Mouse (Mus musculus) mouse trophoblast stem cell (cell line): ENCODE measurements around the gene Ifi27.
"Not testable (repeated sequence)": the region's sequence is repeated elsewhere in the genome, so short reads cannot be mapped to it uniquely, and the experiment has no call there.

ENCODE experiments used
- in situ Hi-C, 2 experiments: fragments of 300-500 bp; cut with MseI, MboI; formaldehyde crosslinking; loops; 2 replicates in 1 of 2; 3 replicates in 1 of 2; pipeline ENCODE4 v1.15.1; 2025

The Ifi27 gene

DNA sequence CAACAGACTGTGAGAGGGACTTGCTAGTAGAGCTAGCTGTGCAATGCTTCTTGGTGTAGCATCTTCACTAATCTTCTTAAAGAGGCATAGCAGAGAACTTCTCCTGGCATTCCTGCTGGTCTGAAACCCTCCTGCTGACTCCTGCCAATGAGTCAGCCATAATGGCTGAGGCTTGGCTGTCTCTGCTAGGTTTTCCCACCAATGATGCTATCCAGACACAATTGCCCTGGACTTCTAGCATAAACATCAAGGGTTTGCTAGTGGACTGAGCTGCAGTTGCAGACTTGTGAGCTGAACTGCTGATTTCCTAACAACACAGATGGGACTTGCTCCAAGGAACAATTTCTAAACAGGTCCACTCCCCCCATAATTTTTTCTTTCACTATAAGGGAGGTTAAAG, 19.4 kb downstream of the Ifi27 start:
- in situ Hi-C loops = no loop called here

DNA sequence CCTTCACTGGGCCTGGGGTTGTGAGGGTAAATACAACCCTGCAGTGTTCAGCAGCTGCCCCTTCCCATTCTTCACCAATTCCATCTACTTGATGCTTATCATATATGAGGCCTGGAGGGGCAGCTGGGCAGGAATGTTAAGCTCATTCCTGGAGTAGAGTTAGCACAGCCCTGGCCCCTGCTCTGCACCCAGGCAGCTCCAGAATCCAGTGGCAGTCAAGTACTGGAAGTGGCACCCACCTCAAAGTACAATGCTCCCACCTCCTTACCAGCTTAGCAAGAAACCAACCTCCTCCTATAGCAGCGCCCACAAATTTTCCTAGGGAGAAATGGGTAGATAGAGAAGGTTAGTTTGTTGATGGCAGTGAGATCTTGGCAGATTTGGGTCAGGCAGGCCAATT, 22.7 kb downstream of the Ifi27 start:
- in situ Hi-C loops = not testable (repeated sequence)

DNA sequence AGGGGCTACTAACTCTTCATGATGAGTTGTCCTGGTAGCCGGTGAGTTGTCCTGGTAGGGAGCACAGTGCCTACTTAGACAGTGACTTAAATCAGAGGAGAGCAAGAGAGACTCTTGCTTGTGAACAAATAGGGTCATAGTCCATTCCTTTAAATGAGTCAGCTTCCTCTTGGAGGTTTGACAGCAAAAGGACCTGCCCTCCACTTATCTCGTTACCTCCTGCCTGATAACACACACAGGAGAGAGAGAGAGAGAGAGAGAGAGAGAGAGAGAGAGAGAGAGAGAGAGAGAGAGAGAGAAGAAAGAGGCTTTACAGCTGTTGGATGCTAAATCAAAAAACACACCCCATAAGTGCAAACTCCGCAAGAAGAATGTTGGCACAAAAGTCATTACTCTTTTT, 23.1 kb downstream of the Ifi27 start, which contains the start of gene Ifi27l2b:
Gene Ifi27l2b (minus strand): TSS at position 84 of the 400 bp plus-strand sequence.
- in situ Hi-C loops = no loop called here

DNA sequence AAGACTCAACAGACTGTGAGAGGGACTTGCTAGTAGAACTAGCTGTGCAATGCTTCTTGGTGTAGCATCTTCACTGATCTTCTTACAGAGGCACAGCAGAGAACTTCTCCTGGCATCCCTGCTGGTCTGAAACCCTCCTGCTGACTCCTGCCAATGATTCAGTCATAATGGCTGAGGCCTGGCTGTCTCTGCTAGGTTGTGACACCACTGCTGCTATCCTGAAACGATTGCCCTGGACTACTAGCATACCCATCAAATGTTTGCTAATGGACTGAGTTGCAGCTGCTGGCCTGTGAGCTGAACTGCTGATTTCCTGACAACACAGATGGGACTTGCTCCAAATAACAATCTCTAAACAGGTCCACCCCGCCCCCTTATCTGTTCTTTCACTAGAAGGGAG, 40.5 kb downstream of the Ifi27 start:
- in situ Hi-C loops = no loop called here

DNA sequence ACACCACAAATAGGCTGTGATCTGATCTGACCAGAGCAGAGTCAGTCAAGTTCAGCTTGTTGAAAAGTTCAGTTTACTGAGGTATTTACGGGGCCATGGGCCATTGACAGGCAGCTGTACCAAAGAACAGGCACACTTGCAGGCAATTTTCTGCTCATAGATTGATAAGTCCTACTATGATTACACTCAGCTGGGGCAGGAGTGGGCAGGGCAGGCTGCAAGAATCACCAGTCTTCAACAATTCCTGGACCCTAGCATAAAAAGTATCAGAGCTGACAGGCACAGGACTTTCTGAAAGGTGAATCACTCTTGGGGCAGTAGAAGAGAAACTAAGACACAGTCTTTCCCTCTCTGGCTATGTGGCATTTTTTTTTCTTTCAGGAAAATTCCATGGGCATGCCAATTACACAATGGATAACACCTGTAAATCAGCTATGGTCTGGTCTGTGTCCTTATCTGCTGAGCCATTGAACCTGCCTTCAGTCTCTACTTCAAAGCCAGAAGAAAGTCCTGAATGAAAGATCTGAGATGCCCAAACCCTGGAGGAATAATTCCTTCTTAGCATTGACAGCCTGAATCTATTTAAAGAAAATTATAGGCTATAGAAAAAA, 42.9 kb downstream of the Ifi27 start:
- in situ Hi-C loops = loop anchor here in 1 of 2 experiments (5.0 kb wide), 1 partner anchor 35 kb away; the partner anchor contains the start of gene Ifi27l2a

DNA sequence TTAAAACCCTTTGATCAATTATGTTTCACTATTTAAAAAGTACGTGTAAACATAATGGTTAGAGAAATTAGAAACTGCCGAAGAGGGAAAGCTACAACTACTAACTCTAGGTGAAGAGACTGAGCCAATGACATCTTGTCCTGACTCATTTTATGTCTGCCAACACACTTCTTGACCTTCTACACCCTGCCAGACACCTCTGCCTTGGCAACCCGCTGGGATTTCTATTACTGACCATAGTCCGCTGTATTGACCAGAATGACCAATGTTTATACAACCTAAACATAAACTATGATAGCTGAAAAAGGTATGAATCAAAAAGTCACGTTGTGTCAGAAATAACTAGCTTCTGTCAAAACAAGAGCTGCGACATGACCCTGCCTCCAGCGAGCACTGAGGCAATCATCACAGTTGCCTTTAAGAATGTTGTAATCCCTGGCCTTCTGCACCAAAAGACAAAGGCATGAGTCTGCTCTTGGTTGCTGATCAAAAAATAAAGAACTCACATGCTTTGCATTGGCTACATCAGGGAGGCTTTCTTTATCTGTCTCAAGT, 43.5 kb downstream of the Ifi27 start:
- in situ Hi-C loops = loop anchor here in 1 of 2 experiments (5.0 kb wide), 1 partner anchor 35 kb away; the partner anchor contains the start of gene Ifi27l2a

DNA sequence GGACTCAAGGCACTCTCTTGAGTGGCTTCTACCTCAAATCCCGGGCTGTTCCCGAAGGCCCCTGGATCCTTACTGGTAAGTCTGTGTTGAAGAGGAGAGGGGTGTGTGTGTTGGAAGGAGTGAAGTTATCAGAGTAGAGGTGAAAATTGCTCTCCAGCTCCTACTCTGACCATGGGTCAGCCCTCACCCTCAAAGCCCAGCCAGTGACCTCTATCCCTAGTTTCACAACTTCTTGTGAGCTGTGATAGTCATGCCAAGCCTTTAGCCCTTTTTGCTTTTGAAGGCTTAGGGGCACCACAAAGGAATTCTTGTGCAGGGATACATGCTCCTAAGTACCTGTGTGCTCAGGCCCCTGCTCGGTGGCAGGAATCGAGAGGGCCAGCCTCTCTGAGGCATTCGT, 47.7 kb downstream of the Ifi27 start:
- in situ Hi-C loops = loop anchor here in 1 of 2 experiments (5.0 kb wide), 1 partner anchor 34 kb away; no protein-coding TSS in a partner anchor

DNA sequence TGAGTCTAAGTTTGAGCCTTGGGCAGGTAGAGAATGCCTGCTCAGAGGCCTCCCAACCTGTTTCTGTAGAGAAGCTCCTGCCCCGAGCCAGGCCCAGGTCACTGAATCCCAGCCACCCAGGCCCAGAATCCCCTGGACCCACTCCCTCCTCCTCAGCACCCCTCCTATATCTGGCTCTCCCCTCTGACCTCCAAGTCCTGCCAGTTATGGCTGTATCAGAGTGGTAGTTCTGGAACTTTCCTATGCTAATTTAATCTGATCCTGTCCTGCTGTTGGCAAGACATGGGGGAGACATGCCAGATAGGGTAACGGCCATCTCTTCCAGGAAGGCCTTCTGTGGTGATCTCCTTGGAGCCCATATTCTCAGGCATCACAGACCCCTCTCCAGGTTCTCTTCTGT, 48.8 kb downstream of the Ifi27 start:
- in situ Hi-C loops = loop anchor here in 1 of 2 experiments (5.0 kb wide), 1 partner anchor 35 kb away; no protein-coding TSS in a partner anchor

DNA sequence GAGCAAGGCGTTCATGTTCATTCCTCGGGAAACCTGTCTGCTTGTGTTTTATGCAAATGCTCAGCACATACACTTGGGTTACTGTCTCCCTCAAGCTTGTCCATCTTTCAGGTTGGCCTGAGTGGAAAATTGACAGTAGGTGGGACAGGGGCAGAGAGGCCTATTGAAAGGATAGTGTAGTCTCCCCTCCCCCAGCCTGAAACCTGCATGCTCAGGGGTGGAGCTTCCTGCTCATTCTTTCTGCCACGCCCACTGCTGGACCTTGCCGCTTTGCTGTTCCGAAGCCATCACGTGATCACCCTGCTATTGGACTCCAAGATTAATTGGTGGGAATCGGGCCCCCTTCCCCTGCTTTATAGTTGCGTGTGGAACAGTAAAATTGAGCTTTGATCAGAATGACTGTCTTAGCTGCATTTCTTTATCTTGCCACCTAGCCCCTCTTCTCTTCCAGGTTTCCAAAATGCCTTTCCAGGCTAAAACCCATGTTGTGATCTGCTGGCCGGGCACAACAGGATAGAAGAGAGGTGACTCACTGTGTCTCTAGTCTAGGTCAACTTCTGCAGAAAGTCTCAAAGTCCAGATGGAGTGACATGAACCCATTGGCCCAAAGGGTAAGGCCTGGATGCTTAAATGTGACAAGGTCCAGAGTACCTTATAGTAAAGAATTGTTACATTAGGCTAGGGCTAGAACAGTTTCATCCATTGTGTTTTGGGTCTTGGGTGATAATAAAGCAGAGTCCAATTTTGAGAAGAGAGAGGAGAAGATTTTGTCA, 50.4 kb downstream of the Ifi27 start:
- in situ Hi-C loops = loop anchor here in 1 of 2 experiments (5.0 kb wide), 1 partner anchor 37 kb away; no protein-coding TSS in a partner anchor

DNA sequence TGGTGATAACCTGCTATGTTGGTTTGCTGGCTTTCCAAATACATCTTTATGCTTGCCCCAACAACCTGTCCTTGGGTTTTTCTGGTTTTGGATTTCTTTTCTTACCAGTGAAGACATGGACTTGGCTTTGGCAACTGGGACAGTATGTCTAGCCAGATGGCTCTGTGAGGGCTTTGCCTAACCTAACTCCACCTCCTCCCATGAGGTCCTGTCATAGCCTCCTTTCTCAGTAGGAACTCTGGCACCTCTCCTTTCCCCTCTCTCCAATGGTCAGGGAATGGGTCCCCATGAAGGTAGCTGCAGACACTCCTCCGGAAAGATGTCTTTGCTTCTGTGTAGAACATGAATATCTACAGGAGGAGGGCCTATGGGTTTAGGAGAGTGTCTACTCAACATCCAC, 52.7 kb downstream of the Ifi27 start:
- in situ Hi-C loops = no loop called here

DNA sequence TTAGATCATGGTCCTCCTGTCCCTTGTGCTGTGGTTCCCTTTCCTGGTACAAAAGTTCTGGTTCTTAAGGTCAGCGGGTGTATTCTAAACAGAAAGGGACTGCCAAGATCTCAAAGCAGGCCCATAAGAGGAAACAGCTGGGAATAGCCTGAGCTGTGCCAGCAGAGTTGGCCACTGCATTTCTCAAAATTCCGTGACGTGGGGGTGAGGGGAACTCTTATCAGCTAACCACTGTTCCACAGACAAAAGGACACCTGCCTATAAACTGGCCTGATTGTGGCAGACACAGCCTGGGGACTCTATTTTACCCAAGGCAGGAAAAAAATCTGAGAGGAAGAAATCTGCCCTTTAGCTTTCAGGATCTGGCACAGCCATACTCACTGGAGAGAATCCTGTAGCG, 53.3 kb downstream of the Ifi27 start:
- in situ Hi-C loops = no loop called here

DNA sequence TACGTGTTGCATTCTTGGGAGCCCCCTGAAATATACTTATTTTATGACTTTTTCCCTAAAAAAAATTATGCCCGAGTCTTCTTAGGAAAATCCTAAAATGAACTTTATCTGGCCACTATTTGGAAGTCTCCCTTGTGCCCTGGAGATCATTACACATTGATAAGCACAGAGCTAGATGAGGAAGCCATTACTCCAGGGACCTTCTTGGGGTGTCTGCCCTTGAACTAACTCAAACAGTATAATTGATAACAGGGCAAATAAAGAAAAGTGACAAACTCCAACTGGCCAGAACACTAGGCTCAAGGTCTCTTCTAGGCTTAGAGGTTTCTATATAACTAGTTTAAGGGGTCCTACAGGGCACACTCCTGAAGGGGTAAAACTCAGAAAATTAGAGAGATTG, 53.7 kb downstream of the Ifi27 start:
- in situ Hi-C loops = no loop called here
